Mouse (Mus musculus) left cerebral cortex, adult 6 months (tissue): ENCODE data around the gene Mta1. TPM values are rescaled to one million over a fixed set of nuclear protein-coding genes. Genes with fewer than 3 reads are reported as not detected.

ENCODE experiments used
- long read RNA-seq, 2 experiments: library from polyadenylated mRNA; unstranded; transcript quantifications; one replicate each; pipeline ENCODE4 v2.0.0; 2019 to 2020
- polyA plus RNA-seq: library from polyadenylated mRNA; unstranded; fragments of <200 nt; fragmentation: Nextera tagmentation; gene quantifications from 2 replicates; pipeline ENCODE4 v1.2.3, GENCODE M21; 2021

Gene Mta1
- 7.0 and 12.5 TPM in 2 replicates for polyA plus RNA-seq
- long read RNA-seq, experiment 1, partial matches to known transcripts = 3 of 5 reads
- long read RNA-seq, experiment 1, other reads (novel, unspliced or antisense) = 2 of 5 reads
- long read RNA-seq, experiment 2, partial matches to known transcripts = 2 of 4 reads
- long read RNA-seq, experiment 2, other reads (novel, unspliced or antisense) = 2 of 4 reads

GRCm38 (mm10) chr12:113097749-113098281 lies at the start of gene Mta1:
Gene Mta1 (plus strand): TSS chr12:113098278.

GRCm38 (mm10) chr12:113074329-113075062 lies 23.6 kb upstream of the Mta1 start, which contains the start of gene Tex22:
Gene Tex22 (plus strand): TSS chr12:113074502.

GRCm38 (mm10) chr12:113139908-113140615 lies 42.0 kb downstream of the Mta1 start, which contains the start of gene Crip2:
Gene Crip2 (plus strand): TSS chr12:113140236.

GRCm38 (mm10) chr12:113146112-113147057 lies 48.3 kb downstream of the Mta1 start, which contains the start of gene Crip1:
Gene Crip1 (plus strand): TSS chr12:113146316.

GRCm38 (mm10) chr12:113155887-113156539 lies 57.9 kb downstream of the Mta1 start, which contains the start of gene Tedc1:
Gene Tedc1 (plus strand): TSS chr12:113156421.

GRCm38 (mm10) chr12:113185442-113186291 lies 87.6 kb downstream of the Mta1 start, which contains the start of gene Tmem121:
Gene Tmem121 (plus strand): TSS chr12:113185930.

Other genes starting within 250 kb of the Mta1 start
- not detected in 2 replicates for gene Gpr132, start 230.1 kb upstream of the Mta1 start, polyA plus RNA-seq
- gene Jag2, start 168.5 kb upstream of the Mta1 start, polyA plus RNA-seq = 4.3 and 4.5 TPM in 2 replicates
- gene Nudt14, start 156.2 kb upstream of the Mta1 start, polyA plus RNA-seq = 31.0 and 36.4 TPM in 2 replicates
- 41.7 and 52.1 TPM in 2 replicates for gene Btbd6, start 121.8 kb upstream of the Mta1 start, polyA plus RNA-seq
- gene Brf1, start 97.6 kb upstream of the Mta1 start, polyA plus RNA-seq = 22.3 and 63.3 TPM in 2 replicates
- 6.9 and 23.1 TPM in 2 replicates for gene Pacs2, start 83.8 kb upstream of the Mta1 start, polyA plus RNA-seq
- gene Tex22, start 23.8 kb upstream of the Mta1 start, polyA plus RNA-seq = not detected in 2 replicates
- gene Crip2, start 42.0 kb downstream of the Mta1 start, polyA plus RNA-seq = 302 and 342 TPM in 2 replicates
- 44.9 and 63.5 TPM in 2 replicates for gene Crip1, start 48.0 kb downstream of the Mta1 start, polyA plus RNA-seq
- 0.72 and 1.0 TPM in 2 replicates for gene Tedc1, start 58.1 kb downstream of the Mta1 start, polyA plus RNA-seq
- 18.6 and 19.9 TPM in 2 replicates for gene Tmem121, start 87.7 kb downstream of the Mta1 start, polyA plus RNA-seq